Mouse (Mus musculus) lung, adult 2 months (tissue): ENCODE results near the gene Srprb. TPM values are rescaled to one million over a fixed set of nuclear protein-coding genes. Genes with fewer than 3 reads are reported as not detected.
"Not testable (repeated sequence)": the region's sequence is repeated elsewhere in the genome, so short reads cannot be mapped to it uniquely, and the experiment has no call there.

Experiments
- DNase-seq: peaks from one replicate; pipeline ENCODE4 v3.0.0; 2022
- H3K4me1 ChIP-seq: fragments of 200-500 bp; 2 replicates; pipeline ENCODE4 v1.6.1; 2011; ENCODE audit warnings: low read length; ENCODE audit not compliant: control insufficient read depth, insufficient read depth
- H3K4me3 ChIP-seq: fragments of 200-500 bp; replicated peaks from 2 replicates; pipeline ENCODE3; 2011; ENCODE audit warnings: low read depth, mild to moderate bottlenecking, control low read depth, low read length; ENCODE audit errors: extremely low read depth
- CTCF ChIP-seq: fragments of 200-500 bp; IDR thresholded peaks from 2 replicates; pipeline ENCODE4 v1.5.1; 2011; ENCODE audit warnings: mild to moderate bottlenecking, low read length, control low read depth; ENCODE audit not compliant: insufficient read depth
- POLR2A ChIP-seq: fragments of 200-500 bp; IDR thresholded peaks from 2 replicates; pipeline ENCODE4 v1.6.1; 2011; ENCODE audit warnings: low read depth, mild to moderate bottlenecking, control low read depth, low read length, borderline replicate concordance; ENCODE audit errors: extremely low read depth
- WGBS: fragments of 180-500 bp; shearing (Covaris S2); methylation state at CpG from one replicate; pipeline ENCODE4 v1.1.7; 2018; 5-methylcytosine and 5-hydroxymethylcytosine counted together
- polyA plus RNA-seq: library from polyadenylated mRNA; depleted of rRNA; stranded (reverse); fragments of >200 nt; gene quantifications from 2 replicates; pipeline ENCODE4 v1.2.3, GENCODE M21; 2012

Gene Srprb
- polyA plus RNA-seq, 1 experiment, result 52.5 TPM

- Histone ChIP-seq H3K4me1 (peaks cover 5% of the 10 kb centered on the region), H3K4me3 (peak overlapping the region; percentile 63)
- WGBS, result 2% methylated on average over 20 of the region's 20 CpGs
- peak; percentile 54 for DNase-seq
- peak; percentile 50; the same call in 1 of the 2 replicates for TF ChIP-seq POLR2A
- no peak for TF ChIP-seq CTCF
These were observed 21.0 kb downstream of the Srprb start for GRCm38 (mm10) chr9:103180807-103181565.

DNA sequence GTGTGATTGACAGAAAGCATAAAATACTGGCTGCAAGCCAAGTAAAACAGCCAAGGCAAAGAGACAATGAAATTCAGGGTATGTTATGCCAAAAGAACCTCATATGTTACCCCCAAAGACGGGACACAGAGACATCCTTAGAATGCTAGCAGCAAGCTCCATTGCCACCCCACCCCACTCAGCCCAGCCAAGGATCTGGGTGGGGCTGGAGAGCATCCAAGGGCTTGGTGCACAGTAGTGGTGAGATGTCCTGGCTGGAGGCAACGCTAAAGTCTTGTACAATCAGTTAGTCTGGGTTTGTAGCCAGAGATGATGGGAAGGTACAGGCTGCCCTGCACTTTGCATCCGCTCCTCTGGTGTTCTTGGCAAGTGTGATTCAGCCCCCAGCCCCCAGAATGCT lies 21.6 kb downstream of the Srprb start:
- DNase-seq, result peak; percentile 52
- Histone ChIP-seq H3K4me1 (peaks cover 5% of the 10 kb centered on the region), H3K4me3 (no peak overlapping the region)
- 26% methylated on average over 3 of the region's 3 CpGs for WGBS
- TF ChIP-seq POLR2A, result no peak

DNA sequence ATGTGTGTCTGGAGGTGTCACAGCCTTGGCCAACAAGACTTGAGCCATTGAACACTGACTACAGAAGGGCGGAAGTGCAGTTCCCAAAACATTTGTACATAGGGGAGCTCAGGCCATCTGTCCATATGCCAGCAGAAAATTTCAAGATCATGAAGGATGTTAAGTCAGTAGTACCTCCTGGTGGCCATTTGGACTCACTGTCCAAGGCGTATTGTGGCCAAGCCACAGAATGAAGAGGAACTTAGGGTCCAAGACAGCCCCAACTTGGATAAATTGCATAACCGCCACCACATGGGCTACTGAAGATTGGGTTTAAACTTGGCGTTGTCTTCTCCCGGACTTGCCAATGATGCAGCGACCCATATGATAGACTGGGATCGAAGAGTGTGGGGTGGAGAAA lies 26.2 kb downstream of the Srprb start:
- H3K4me1 ChIP-seq, result peaks cover 5% of the 10 kb centered on the region
- 97% methylated on average over 7 of the region's 7 CpGs for WGBS
- TF ChIP-seq POLR2A (no peak), CTCF (no peak)
- H3K4me3 ChIP-seq, result no peak overlapping the region
- DNase-seq, result no peak

GRCm38 (mm10) chr9:103174771-103175519 lies 27.0 kb downstream of the Srprb start:
- Histone ChIP-seq H3K4me1 (no peaks in the 10 kb centered on the region), H3K4me3 (no peak overlapping the region)
- DNase-seq, result peak; percentile 23
- no peak for TF ChIP-seq POLR2A
- peak; percentile 86 for TF ChIP-seq CTCF
- WGBS, result 49% methylated on average over 6 of the region's 6 CpGs

GRCm38 (mm10) chr9:103168771-103169170 lies 33.2 kb downstream of the Srprb start:
- Histone ChIP-seq H3K4me3 (no peak overlapping the region), H3K4me1 (no peaks in the 10 kb centered on the region)
- 68% methylated on average over 7 of the region's 7 CpGs for WGBS
- no peak for DNase-seq
- TF ChIP-seq POLR2A, result no peak
- no peak for TF ChIP-seq CTCF

- TF ChIP-seq POLR2A, result no peak
- TF ChIP-seq CTCF, result no peak
- Histone ChIP-seq H3K4me1 (no peaks in the 10 kb centered on the region), H3K4me3 (no peak overlapping the region)
- WGBS, result 72% methylated on average over 6 of the region's 6 CpGs
- DNase-seq, result no peak
These were observed 33.9 kb downstream of the Srprb start for GRCm38 (mm10) chr9:103168046-103168445.

DNA sequence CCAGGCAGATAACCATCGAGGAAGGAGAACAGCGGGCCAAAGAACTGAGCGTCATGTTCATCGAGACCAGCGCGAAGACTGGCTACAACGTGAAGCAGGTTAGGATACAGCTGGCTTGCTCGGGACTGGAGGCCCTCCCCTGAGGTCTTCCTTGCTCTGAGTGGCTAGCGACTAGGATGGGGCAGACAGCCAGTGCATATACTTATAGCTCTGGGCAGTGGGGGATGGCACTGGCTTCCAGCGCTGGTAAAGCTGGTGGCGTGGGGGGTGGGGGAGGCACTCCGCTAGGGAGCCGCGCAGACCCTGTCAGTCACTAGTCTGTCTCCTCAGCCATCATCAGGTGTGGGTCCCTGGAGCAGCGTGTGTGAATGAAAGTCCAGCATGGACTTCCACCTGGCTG lies 38.1 kb downstream of the Srprb start:
- Histone ChIP-seq H3K4me3 (no peak overlapping the region), H3K4me1 (no peaks in the 10 kb centered on the region)
- WGBS, result 77% methylated on average over 15 of the region's 15 CpGs
- TF ChIP-seq POLR2A (no peak), CTCF (no peak)
- no peak for DNase-seq

- not testable (repeated sequence) for DNase-seq, H3K4me3 ChIP-seq
- 76% methylated on average over 7 of the region's 7 CpGs for WGBS
These were observed 46.8 kb downstream of the Srprb start for GRCm38 (mm10) chr9:103155158-103155557.

GRCm38 (mm10) chr9:103154568-103154967 lies 47.4 kb downstream of the Srprb start:
- no peak for DNase-seq
- 61% methylated on average over 2 of the region's 2 CpGs for WGBS
- Histone ChIP-seq H3K4me1 (no peaks in the 10 kb centered on the region), H3K4me3 (no peak overlapping the region)
- TF ChIP-seq CTCF, result no peak
- no peak for TF ChIP-seq POLR2A

More at GRCm38 (mm10) chr9:103155158-103155557, 46.8 kb downstream of the Srprb start:
- not testable (repeated sequence) for H3K4me1 ChIP-seq

DNA sequence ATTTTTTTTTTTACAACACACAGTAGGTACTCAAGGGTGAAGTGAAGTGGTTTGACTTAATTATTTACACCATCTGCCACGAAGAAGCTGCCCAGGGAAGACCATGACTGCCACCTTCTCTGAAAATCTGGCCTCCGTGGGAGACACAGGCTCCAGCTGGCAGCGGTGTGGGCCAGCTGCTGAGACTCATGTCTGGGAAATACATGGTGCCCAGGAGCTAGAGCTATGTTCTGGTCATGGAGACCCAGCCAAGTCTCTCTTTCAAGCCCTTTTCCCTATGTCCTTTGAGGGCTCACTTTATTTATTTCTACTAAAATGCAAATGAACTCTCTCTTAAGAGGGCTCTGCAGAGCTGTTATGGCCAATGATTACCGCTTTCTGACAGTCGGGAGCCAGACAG lies 48.7 kb downstream of the Srprb start:
- WGBS, result 68% methylated on average over 5 of the region's 5 CpGs
- Histone ChIP-seq H3K4me3 (no peak overlapping the region), H3K4me1 (no peaks in the 10 kb centered on the region)
- no peak for DNase-seq
- no peak for TF ChIP-seq POLR2A
- TF ChIP-seq CTCF, result no peak
